Mouse (Mus musculus) heart, postnatal 10 days (tissue): ENCODE measurements around the gene Myoc. TPM values are rescaled to one million over a fixed set of nuclear protein-coding genes. Genes with fewer than 3 reads are reported as not detected.
"Not testable (repeated sequence)": the region's sequence is repeated elsewhere in the genome, so short reads cannot be mapped to it uniquely, and the experiment has no call there.

Experiments
- DNase-seq, 2 experiments: peaks; one replicate each; pipeline ENCODE4 v3.0.0; 2021
- intact Hi-C: fragments of 180-260 bp; cut with DNase I; formaldehyde crosslinking; loops from one replicate; pipeline ENCODE4 v1.15.1; 2025
- total RNA-seq, 2 experiments: library from RNA; stranded (reverse); gene quantifications; 2 replicates each; pipeline ENCODE4 v1.2.3; 2021

Gene Myoc
- total RNA-seq: 1 to 10 TPM; 1.0 to 1.1 TPM

DNA sequence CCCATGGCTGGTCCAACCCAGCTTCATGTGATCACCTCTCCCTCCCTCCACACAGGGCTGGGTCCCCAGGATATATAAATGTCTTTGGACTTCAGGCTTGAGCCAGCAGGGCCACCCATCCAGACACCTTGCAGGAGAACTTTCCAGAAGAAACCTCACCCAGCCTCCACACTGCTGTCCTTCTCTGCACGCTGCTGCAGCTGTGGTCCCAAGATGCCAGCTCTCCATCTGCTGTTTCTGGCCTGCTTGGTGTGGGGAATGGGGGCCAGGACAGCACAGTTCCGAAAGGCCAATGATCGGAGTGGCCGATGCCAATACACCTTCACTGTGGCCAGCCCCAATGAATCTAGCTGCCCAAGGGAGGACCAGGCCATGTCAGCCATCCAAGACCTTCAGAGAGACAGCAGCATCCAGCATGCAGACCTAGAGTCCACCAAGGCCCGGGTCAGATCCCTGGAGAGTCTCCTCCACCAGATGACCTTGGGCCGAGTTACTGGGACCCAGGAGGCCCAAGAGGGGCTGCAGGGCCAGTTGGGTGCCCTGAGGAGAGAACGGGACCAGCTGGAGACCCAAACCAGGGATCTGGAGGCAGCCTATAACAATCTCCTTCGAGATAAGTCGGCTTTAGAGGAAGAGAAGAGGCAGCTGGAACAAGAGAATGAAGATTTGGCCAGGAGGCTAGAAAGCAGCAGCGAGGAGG is at the start of gene Myoc:
Gene Myoc, plus strand, starts transcription at position 105 of the 700 bp plus-strand sequence.
- DNase-seq: peak; percentile 17 to 38
- intact Hi-C loops: no loop called here

DNA sequence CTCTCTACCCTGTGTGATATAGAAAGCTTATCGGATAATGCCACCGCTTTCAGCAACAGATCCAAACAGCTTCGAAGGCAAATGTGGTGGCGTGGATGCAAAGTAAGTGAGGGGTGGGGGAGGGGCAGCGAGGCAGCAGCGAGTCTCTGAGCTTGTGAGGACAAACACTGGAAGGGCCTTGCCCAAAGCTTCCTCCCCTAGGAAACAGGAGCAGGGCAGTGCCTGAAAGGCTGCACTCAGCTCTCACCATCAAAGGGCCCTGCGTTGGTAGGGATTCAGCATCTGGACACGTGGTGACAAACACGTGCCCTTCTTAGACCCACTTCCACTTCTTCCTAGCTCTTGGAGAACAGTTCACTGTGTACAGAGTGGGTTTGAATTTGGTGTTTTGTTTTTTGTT is 49.5 kb upstream of the Myoc start:
- intact Hi-C loops: no loop called here

DNA sequence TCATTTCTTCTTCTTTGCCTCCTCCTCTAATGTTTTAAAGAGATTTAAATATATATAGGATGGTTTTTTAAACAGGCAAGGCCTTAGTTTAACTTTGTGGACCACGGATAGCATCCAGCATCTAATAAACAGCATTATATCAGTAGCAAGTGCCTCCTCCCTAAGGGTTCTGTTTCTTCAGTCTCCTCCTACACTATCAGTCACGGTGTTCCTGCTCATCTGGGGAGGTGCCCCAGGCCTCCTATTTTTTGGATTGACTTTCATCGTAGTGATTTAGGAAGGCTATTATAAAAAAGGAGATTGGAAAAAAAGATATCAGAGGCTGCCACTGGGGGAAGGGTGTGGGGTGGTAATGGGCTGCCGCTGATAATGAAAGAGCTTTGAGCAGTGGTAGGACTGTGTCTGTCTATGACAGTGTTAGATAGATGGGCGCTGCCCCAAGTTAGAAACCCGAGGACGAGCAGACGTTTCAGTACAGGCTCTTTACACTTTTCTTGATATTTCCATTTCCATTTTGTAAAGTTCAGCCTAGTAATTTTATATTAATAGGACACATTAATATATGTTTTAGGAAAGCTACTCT is 48.4 kb upstream of the Myoc start:
- no peak for DNase-seq
- intact Hi-C loops: no loop called here

More for the DNA sequence above, 49.5 kb upstream of the Myoc start:
- peak in 1 of 2 experiments; percentile 9 for DNase-seq

DNA sequence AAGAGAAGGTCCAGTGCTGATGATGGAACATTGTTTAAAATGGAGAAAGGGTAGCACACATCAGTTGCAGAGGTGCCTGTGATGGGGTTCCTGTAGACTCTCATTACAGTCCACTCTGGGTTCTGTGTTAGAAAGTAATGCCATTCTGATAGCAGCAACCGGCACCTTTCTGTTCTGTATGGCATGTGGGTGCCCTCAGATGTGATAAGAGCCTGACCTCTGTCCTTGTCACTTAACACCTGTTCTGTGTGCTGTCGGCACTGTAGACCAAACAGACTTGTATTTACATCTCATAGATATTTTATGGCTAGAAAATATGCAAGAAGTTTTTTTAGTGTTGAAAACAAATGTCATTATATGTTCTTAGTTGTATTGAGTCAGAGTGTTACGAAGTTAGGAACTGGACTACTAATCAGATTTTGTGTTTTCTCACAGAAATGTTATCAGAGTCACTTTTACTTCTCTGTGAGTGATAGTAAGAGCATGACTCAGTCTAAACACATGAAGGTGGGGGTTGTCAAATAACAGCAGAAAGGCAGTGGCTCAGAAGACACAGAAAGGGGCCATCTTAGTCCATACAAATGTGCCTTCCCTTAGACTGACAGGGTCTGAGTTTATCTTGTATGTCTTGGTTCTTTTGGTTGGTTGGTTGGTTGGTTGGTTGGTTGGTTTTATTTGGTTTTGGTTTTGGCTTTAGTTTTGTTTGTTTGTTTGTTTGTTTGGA is 41.4 kb upstream of the Myoc start:
- DNase-seq: no peak
- intact Hi-C loops: no loop called here

DNA sequence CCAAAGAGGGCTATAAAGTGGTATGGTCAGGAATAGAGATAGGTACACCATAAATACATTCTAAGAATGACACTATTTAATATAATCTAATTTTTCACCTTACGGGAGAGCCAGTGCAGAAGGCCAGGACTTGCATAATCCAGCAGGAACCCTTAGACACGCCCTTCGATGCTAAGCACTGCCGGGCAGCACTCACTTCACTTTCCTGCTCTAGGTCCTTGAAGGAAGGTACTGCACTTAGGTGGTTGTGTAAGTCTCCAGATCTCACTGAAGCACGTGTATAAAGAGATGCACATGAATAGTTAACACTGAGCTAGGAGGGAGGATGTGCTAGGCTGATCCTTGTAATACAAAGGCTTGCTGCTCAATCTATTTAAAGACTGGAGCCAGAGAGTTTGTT is 39.3 kb upstream of the Myoc start:
- DNase-seq: no peak
- intact Hi-C loops: no loop called here

DNA sequence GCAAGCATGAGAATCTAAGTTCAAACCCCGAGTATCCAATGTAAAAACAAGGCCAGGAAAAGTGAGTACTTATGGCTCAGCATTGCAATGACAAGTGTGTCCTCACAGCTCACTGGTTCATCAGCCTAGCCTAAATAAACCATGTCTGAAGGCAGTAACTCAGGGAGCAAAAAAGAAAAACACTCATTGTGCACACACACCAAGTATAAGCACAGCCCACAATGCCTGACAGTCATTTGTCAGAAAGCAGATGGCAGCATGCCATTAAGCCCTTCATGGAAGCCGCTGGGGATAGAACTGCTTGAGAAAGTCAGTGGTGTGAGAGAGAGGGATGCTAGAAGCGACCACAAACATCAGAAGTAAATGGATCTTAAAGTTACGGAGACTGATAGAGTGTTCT is 37.7 kb upstream of the Myoc start:
- no peak for DNase-seq
- intact Hi-C loops: no loop called here

DNA sequence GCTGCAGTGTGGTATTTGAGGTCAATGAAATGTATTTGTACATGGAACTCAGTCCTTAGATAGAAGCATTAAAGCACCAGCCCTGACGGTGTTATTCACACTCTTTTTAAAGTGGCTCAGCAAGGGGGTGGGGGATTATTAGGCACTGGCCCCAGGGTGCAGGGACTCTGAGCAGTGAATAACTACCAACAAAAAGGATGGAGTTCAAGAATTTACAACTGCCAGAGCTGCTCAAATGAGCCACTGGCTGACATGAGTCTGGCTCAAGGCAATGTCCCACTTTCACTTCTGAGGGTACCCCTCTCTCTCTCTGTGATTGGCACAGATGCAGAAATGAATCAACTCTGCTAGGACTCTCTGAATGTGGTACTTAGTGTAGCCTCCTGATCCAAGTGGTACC is 30.8 kb upstream of the Myoc start:
- DNase-seq: no peak
- intact Hi-C loops: no loop called here

DNA sequence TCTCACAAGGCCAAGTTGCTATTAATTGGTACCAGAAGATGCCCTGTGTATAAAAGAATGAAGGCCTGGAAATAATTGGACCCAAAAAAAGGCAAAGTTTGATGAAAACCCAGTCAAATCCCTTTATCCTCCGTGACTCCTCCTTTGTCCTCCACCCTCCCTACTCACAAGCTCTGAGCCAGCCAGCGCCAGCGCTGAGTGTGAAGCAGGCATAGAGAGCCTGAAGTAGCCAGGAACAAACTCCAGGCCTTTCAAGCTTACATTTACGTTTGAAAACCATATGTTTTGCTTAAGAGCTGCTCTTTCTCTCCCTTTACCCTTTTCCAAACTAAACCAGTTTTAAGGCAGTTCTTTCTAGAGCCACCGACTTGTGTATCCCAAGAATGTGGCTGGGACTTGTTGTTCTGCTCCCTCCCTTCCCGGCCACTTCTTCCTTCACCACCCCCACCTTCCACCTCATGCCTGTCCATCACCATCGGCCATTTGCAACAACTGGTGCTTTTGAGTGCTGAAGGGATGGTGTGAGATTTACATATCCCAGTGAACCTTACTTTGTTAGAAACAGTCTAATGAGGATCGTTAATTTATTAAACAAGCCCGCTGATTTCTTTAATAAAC is 29.2 kb upstream of the Myoc start:
- intact Hi-C loops: no loop called here
- no peak for DNase-seq

DNA sequence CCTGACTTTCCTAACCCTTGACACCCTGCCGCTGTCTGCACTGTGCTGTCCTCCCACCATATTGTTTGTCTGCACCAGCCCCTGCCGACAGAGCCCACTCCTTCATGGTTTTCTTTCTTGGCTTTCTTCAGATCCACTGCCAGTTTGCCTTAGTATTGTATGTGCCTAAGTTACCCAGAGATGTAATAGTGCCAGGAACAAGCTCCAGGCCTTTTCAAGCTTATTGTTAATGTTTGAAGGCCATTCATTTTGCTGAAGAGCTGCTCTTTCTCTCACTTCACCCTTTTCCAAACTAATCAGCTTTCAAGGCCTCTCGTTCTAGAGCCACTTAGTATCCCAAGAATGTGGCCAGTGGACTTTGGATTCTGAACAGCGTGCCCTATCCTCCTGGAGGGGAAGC is 27.8 kb upstream of the Myoc start:
- DNase-seq: no peak
- intact Hi-C loops: no loop called here

DNA sequence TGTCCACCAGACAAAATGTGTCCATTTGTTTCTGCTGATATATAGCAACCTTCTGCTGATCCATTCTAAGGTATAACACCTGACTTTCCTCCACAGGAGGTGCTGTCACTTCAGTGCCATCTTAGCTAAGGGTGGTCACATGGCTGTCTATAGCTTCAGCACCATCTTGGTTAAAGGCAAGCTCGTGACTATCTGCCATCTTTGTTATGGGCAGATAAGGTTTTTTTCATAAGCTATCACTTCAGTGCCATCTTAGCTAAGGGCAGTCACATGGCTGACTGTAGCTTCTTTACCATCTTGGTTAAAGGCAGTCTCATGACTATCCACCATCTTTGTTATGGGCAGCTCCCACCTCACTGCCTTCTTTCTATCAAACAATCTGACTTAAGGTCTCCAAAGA is 23.4 kb upstream of the Myoc start:
- DNase-seq: no peak
- intact Hi-C loops: no loop called here

DNA sequence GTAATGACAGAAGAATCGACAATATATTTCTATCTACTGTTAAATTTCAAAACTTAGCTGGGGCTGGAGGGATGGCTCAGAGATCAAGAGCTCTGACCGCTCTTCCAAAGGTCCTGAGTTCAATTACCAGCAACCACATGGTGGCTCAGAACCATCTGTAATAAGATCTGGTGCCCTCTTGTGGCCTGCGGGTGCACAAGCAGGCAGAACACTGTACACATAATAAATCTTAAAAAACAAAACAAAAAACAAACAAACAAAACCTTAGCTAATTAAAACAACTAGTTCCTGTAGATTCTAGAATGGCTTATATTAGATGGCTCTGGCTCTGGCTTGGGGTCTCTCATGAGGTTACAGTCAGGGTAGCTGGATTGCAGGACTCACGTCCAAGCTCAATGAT is 18.5 kb upstream of the Myoc start:
- DNase-seq: no peak
- intact Hi-C loops: no loop called here

DNA sequence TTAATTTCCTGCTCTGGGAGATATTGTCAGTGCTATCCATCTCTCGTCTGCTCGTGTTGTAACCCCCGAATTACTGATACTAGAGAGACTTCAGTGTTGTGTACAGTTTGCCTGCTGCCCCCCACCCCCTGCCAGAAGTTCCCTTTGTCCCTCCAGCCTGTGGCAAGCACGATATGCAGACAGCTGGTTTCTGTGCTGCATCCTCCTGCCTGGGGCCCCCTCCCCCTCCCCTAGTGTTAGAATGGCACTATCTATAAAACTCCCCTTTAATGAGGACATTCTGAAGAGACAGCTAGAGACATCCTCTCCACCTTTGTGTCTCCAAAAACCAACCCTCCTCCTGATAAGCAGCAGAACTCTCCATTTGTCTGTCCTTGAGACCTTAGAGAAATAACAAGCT is 15.1 kb upstream of the Myoc start:
- DNase-seq: no peak
- intact Hi-C loops: no loop called here

DNA sequence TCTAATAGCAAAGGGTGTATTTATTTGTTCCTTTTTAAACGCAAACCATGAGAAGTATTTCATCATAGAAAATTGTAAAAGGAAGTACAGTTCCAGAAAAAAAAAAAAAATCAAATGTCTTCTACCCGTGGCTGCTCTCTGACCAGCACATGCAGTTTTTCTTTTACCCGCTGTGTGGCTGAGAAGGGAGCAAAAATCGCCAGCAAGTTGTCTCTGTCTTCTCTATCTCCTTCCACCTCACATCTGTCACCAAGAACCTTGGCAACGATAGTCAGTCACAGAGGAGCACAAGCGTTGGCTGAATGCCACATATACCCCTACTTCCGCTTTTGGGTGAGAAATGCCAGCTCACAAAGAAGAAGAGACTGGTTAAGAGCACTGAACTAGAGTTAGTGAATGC is 13.7 kb upstream of the Myoc start:
- DNase-seq: peak in 1 of 2 experiments; percentile 19
- intact Hi-C loops: no loop called here

DNA sequence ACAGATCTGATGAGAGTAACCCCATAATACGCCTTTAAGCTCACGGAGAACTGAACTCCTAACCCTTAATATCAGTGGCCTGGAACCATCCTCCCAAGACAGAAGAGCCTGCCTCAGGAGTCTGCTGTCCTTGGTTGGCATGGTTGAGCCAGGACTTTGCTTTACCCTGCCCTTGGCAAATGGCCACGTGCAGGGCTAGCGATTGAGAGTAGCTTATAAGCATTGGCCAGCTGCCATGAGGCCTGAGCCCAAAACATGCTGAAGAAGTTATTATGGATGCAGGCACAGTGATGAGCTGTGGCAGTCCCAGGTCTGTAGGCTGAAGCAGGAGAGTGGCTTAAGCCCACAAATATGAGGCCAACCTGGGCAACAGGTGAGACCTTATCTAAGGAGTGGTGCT is 11.1 kb upstream of the Myoc start:
- intact Hi-C loops, DNase-seq: not testable (repeated sequence)

DNA sequence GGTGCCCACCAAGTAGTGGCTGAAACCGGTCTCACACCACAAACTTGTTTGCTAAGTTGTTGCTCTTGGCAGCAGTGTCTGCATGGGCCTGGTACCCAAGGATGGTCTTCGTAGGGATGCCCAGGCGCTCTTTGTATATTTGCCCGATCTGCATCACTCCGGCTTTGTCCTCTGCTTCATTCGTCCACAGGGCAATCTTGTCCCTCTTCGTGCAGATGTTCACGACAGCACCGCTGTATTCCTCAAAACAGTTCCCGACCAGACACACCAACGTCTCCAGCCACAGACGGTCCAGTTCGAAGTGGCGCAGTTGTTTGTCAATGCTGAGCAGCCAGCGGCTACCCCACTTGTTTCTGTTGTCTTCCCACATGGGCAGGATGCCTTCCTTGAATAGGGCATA is 10.6 kb upstream of the Myoc start:
- DNase-seq, intact Hi-C loops: not testable (repeated sequence)

DNA sequence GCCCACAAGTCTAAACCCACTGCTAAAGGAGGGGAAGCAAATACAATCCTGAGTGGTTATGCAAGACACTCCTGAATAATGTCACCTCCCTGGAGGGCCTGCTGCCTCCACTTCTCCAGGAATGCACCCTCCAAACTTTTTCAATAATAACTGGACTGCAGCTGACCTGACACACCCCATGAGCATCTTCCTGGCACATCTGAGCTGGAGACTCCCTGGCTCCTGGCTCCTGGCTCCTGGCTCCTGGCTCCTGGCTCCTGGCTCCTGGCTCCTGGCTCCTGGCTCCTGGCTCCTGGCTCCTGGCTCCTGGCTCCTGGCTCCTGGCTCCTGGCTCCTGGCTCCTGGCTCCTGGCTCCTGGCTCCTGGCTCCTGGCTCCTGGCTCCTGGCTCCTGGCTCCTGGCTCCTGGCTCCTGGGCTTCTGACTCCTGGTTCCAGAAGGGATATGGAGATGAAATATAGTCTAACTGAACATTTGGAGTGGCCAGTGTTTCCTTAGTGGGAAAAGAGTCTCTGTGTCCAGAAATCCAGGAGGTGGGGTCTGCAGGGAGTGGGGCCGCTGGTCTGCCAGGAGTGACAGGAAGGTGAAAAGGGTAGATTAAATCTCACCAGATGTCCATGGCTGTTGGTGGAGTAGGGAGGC is 3.5 kb upstream of the Myoc start:
- DNase-seq: peak; percentile 31 to 36
- intact Hi-C loops: not testable (repeated sequence)

DNA sequence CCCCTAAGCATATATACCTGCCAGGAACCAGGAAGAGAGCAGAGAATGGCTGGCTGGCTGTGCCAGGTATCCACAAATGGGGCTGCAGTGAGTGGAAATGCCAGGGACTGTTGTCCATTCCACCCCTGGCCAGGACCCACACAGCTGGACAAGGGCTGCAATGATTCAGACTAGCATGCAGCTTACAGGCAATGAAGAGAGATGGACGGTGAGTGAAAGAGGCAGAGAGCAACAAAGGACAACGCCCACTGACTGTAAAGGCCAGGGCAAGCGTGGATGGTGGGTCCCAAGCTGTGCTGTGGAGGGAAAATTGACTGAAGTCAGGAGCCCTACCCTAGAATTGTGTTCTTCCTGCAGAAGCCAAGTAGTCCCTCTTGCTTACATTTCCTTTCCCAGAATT is 2.4 kb upstream of the Myoc start:
- DNase-seq: no peak
- intact Hi-C loops: no loop called here

DNA sequence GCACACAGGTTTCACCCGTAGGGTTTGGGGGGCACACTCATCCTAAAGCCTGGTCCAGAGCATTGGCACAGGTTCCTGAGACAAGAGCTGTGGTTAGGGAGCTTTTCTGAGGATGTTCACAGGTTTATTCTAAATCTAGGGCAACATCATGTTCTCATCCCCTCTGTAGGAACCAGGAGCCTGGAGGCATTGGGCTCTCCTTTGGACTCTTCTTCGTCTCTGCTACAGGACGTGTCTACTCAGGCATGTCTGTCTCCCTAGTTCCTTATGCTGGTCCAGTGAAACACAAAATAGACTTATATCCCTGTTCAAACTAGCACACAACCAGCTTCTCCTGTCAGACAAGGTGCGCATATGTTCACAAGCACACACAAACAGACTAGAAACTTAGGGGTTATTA is 420 bp upstream of the Myoc start:
- intact Hi-C loops: no loop called here
- DNase-seq: no peak

DNA sequence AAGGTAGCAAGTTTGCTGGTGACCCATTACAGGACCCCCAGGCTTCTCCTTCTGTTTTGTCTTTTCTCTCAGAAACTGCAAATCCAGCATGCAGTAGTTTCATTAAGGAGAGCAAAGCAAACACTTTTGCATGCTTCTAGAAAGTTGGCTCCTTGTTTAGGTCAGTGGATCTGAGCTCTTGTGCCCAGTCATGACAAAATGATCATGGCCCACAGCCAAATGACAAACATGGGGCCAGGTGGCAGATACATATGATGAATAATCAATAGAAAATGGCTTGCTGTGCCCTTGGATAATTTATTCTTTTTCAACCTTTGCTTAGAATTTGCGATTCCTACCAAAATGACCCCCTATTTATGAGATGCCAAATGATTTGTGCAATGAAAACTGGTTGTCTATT is 906 bp downstream of the Myoc start:
- no peak for DNase-seq
- intact Hi-C loops: no loop called here

DNA sequence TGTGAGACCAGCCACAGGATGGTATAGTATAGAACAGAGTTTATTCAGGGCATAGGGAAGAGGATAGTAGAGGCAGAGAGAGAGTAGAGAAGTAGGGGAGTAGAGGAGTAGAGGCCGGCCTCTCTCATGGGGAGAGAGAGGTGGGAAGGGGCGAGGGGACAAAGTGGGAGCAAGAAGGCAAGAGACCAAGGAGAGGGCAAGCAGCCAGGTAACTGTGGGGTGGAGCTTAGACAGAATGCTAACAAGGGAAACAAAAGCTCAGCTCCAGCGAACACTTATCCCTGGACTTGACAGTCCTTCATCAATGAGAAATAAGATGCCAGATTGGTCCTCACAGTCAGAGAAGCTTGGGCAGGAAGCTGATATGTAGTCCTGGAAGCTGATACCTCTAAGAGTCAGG is 3.6 kb downstream of the Myoc start:
- intact Hi-C loops: no loop called here

DNA sequence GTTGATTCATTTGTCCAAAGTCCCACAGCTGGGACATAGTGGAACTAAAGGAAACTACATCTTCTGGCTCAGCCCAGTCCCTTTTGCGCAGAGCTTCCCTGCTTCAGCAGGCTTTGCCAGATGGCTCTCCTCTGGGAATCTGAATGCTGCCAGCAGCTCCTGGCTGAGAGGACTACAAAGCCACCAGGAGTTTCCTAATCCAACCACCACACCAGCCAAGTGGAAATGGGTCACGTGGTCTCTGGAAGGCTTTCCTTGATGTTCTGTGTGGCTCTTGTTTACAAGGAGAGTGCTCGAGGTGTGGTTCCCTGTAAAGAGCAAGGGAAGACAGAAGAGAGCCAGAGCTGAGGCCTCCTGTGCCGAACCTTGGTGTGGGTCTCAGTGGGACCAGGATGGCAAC is 4.8 kb downstream of the Myoc start:
- DNase-seq: peak; percentile 76 to 79
- intact Hi-C loops: no loop called here

More for the DNA sequence above, 3.6 kb downstream of the Myoc start:
- no peak for DNase-seq
